Mouse (Mus musculus) lung, postnatal 25 days (tissue): ENCODE data around the gene Trim47.
"Not testable (repeated sequence)": the region's sequence is repeated elsewhere in the genome, so short reads cannot be mapped to it uniquely, and the experiment has no call there.

Source experiments
- DNase-seq: peaks from one replicate; pipeline ENCODE4 v3.0.0; 2022; ENCODE audit warnings: low spot score

Trim47 gene

DNA sequence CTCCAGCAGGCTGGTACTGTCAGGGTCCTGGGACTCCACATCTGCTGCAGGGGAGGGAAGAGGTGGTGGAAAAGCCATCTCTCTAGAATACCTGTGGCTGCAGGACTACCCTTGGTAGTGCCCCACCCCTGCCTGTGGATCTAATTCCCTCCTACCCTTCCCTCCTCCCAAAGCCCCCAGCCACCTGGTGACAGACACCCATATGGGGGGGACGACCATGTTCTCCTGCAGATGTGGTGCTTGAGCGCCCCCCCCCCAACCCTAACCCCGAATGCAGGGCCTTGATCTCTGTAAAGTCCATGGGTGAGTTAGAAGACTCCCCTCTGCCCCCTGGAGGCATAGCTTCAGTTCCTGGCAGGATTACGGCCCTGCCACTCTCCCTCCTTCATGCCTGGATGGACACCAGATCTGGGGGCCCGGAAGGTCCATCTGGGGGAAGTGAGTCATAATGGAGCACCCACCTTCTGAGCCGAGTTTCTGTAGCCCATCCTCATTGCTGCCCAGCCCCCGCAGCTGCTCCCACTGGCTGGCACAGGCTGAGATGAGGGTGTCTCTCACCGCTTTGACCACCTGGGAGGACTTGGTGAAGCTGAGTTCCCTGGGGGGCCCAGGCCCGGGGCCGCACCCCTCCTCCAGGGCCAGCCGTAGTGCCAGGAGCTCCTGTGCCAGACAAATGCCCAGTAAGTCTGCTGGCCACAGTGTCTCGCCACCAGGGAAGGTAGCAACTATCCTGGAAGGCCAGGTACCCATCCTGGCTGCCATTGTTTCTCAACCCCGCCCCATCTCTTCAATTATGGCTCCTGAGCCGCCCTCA, 19.8 kb downstream of the Trim47 start:
- no peak for DNase-seq

DNA sequence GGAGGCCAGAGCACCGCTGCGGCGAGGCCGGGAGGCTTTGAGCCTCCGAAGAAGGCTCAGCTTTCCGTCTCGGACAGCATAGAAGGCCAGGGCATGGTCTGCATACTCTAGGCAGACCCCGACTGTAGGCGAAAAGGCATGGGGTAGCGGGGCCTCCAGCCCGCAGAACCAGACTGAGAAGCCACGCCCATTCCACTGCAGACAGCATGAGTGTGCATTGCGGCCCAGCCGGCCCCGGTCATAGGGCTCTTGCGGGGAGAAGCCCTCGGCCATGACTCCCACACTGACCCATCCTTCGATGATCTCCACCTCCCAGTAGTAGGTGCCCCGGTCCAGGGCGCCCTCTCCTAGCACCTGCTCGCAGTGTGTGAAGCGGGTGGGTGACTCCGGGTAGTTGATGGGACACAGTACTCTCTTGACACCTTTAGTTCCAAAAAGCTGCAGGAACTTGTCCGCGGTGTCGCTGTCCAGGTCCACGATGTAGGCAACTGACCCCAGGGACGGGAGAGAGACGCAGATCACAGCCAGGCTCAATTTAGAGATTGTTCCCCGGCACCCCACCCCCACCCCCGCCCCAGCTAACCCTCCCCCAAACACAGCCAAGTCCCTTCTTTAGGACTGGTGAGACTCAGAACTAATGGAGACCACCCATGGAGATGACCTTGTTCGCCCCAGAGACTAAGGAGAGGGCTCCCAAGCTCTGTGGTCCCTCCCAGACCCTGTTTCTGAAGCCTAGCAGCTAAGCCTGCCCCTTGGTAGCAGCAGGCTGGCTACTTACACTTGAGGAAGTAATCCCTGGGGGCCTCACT, 20.7 kb downstream of the Trim47 start:
- no peak for DNase-seq

DNA sequence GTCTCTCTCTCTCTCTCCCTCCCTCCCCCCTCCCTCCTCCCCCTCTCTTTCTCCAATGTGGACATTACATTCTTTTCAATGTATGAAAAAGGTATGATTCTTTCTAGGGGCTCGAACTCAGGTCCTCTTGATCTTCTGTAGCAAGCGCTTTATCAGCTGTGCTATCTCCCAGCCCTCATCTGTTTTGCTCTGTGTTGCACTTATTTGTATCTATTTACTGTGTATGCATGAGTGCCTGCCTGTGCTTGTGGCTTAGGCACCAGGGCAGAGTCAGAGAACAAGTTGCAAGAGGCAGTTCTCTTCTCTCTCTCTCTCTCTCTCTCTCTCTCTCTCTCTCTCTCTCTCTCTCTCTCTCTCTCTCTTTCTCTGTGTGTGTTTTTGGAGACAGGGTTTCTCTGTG, 21.9 kb downstream of the Trim47 start:
- no peak for DNase-seq

DNA sequence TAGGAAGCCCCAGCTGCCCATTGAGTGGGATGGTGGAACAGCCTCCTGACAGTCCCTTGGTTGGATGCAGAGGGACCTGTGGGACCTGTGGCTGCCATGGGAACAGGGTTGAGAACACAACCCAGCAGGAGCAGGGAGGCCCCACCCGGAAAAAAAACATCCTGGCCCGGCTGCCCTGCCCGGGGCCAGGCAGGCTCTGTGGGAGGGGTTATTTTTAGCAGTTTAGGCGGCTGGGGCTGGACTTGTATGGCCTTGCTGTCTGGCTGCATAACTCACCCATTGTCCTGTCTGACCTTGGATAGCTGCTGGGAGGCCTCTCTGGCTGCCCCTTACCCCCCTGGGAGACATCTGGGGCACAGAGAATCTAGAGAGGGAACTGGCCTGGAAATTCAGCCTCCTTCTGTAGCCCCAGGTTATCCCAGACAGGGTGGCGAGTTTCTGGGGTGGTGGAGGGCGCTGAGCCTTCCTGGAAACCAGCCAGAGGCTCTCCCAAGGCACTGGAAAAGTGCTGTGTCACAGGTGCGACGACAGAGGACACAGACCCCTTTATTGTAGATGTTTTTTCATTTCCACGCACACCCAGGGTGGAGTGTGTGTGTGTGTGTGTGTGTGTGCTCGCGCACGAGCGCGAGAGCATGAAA, 22.9 kb downstream of the Trim47 start:
- DNase-seq: peak; percentile 79

DNA sequence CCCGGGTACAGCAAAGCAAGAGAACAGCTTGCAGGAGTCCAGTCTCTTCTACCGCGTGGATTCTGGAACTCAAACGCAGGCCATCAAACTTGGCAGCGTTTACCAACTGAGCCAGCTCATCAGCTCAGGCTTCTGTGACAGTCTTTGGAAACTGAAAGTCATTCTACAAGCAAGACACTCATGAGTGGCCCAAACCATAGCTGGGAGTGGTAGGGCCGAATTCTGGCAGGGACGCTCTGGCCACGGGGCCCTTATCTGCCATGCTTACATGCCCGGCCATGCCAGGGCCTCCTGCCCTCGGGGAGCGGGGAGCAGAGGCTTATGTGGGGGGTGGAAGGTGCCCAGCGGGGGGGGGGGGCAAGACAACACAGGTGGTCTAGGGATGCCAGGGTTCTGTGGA, 23.4 kb downstream of the Trim47 start:
- no peak for DNase-seq

DNA sequence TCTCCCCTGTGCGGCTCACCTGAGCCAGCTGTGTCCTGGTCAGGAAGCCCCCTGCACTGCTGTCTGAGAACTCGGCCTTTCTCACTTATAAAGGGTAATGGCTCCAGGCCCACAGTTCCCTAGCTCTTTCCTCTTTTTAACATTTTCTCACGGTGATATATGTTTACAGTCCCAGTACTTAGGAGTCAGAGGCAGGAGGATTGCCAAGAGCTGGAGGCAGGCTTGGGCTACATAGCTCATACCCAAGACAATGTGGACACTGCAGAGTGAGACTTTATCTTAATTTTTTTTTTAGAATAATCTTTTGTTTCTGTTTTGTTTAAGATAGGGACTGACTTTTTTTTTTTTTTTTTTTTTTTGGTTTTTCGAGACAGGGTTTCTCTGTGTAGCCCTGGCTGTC, 24.5 kb downstream of the Trim47 start:
- no peak for DNase-seq

DNA sequence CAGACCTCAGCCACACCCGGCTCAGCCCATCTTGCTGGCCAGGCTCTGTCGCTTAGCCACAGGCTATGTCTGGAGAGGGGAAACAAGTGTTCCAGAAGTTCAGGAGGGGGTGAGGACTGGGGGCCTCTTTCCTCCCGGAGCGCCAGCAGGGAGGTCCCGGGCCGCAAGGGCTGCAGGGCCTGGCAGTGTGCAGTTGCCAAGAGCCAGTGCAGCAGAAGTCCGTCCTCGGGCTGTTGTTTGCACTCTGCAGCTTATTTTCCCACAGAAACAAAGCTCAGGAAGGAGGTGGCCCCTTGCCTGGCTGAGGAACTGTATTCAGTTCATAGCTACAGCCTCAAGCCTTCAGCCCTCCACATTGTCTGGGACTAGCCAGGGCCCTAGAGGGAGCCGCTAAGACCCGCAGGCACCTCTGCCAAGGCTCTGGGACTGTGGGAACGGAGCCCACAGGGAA, 25.1 kb downstream of the Trim47 start:
- DNase-seq: no peak

DNA sequence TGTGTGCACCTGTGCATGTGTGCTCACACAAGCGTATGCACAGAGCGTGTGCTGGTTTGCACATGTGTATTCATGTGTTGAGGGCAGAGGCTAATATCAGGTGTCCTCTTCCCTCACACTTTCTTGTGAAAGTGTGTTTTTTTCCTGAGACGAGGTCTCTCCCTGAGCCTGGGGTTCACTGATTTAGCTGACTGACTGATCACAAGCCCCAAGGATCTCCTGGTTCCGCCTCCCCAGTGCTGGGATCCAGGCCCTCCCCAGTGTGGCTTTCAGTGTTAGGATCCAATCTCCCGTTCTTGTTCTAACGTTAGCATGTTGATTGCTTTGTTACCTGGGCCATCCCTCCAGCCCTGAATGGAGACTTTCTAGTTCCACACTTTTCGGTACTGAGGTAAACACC, 26.2 kb downstream of the Trim47 start:
- no peak for DNase-seq

DNA sequence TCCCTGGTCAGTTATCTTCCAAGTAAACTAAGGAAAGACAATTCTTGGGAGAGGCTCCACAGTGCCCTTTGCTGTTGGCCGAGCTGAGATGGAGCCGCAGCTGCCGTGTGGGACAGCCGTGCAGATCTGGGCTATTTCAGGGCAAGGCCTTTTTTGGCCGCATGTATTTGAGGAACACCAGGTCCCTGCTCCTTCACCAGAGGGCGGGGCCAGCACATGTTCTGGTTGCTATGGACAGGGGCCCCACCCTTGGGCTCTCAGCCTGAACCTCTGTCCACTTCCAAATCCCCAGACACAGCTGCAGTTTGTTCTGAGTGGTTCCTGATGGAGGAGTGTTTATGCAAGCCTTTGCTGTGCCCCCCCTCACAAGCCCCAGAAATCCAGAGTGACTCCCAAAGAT, 26.6 kb downstream of the Trim47 start:
- peak; percentile 85 for DNase-seq

DNA sequence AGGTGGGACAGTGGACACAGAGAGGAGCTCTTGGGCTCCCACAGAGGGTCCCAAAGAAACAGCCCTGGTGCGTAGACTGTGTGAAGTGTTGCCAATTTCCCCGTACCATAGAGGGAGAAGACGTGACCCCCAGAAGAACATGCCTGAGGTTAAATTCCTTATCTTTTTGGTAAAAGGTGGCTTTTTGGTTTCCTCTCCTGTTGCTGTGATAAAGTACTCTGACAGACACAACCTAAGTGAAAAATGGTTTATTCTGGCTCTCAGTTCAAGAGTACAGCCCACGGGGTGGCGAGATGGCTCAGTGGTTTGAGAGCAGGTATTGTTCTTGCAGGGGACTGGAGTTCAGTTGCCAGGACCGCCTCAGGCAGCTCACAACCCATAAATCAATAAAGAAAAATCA, 27.5 kb downstream of the Trim47 start:
- DNase-seq: no peak

DNA sequence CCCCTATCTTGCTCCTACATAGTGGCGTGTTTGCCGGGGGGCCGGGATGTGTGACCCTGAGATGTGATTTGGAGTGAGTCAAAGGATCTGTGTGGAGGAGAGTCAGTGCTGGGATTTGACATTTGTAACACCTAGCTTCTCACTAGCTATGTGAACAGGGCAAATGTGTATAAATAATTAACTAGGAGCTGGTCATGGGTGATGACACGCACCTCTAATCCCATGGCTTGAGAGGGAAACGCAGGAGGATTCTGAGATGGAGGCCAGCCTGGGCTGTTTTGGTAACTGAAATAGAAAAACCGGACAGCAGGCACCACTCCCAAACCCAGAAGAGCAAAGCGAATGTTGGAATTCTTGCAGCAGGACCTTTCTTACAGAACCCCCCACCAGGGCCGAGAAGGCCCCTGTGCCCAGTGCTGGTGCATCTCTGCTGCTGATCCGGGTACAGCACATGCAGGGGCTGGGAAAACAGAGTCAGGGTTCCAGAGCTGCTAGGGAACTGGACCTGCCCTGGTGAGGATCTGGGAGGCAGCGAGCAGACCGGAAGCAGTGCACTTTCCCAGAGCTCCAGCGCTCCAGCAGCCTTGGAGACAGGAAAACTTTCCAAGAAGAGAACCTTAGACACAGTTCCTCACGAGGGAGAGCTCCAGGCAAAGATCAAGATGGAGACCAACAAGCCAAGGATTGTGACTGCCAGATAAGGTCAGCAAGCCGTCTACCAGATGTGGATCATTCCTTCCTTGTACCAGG, 28.1 kb downstream of the Trim47 start:
- DNase-seq: no peak

DNA sequence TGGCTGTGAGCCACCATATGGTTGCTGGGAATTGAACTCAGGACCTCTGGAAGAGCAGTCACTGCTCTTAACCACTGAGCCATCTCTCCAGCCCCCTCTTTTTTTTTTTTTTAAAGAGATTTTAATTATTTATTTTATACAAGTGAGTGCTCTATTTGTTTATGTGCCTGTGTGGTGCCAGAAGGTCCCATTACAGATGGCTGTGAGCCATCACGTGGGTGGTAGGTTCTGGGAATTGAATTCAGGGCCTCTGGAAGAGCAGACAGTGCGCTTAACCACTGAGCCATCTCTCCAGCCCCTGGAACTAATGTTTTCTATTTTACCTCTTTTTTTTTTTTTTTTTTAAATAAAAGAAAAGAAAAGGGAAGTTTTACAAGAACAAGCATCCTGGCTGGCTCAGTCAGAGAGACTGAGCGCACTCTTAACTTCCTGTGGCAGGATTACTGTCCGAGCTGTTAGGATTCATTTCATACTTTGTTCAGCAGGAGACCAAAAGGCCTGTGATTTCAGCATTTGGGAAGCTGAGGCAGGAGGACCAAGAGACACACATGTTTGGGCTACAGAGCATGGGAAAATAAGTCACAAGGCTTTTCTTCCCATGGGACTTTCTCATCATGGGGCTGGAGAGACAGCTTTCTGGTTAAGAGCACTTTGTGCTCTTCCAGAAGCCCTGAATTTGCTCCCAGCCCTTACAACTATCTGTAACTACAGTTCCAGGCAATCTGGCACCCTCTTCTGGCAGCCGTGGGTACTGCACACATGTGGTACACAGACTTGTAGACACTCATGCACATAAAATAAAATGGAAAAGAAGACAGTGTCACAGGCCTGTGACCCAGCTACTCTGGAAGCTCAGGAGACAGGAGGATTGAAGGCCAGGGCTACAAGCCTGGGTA, 30.5 kb downstream of the Trim47 start:
- no peak for DNase-seq

DNA sequence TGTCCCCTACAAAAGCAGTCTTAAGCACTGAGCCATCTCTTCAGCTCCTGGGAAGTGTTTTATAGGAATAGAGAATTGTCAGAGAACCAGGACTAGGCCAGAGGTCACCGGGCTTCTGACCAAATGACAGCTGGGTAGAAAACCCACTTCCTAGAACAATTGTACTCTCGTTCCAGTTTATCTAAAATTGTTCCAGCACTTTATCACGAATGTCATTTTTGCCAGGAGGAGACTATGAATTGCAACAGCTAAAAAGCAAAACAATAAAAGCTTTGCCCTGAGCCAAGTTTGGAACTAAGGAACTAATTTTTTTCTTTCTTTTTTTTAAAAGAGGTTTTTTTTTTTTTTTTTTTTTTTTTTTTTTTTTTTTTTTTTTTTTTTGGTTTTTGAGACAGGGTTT, 31.4 kb downstream of the Trim47 start:
- peak; percentile 76 for DNase-seq

DNA sequence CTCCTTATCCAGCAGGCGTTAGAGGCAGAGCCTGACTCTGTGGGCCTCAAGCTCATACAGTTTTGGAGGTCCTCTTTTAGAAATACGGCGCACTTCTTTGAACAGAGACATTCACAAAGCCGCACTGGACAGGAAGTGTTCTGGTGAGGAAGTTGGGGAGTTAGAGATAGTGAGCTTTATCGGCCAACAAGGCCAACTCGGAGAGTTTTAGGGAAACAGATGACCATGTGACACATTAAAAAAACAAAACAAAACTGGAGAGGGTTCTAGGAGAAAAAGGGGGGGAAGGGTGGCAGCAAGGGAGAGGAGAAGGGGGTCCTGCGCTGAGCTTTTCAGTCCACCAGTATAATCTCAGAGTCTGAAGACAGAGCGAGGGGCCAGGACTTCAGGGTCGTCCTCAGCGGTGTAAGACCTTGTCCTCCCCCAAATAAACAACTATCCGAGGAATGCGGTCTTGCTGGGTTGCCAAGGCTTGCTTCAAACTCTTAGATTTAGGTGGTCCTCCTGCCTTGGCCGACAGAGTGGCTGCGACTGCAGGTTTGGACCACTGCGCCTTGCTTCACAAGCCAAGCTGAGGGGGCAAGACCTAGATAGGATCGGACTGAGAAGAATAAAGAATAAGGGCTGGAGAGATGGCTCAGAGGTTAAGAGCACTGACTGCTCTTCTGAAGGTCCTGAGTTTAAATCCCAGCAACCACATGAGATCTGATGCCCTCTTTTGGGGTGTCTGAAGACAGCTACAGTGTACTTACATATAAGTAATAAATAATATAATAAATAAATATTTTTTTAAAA, 33.0 kb downstream of the Trim47 start:
- no peak for DNase-seq

DNA sequence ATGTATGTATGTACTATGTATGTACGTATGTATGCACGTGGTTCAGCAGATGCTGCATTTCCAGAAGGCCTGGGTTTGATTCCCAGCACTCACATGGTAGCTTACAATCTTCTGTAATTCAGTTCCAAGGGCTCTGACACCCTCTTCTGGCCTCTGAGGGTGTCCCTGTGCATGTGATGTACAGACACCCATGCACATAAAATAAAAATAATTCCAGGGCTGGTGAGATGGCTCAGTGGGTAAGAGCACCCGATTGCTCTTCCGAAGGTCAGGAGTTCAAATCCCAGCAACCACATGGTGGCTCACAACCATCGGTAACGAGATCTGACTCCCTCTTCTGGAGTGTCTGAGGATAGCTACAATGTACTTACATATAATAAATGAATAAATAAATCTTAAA, 34.1 kb downstream of the Trim47 start:
- not testable (repeated sequence) for DNase-seq

DNA sequence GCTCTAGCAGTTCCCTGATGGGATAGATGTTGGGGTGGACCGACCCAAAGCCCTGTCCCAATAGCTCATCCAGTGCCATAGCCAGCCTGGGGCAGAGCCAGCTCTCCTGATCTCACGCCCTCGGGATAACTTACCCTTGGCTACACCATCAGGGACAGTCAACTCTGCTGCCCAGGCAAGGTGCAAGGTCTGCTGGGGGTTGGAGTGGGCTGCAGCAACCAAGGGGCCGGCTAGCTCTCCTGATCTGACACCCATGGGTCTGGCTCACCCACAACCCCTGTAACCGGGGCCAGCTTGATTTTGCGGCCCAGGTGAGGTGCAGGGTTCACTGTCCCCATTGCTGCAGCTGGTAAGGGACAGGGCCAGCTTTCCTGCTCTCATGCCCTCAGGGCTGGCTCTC, 35.4 kb downstream of the Trim47 start:
- no peak for DNase-seq

DNA sequence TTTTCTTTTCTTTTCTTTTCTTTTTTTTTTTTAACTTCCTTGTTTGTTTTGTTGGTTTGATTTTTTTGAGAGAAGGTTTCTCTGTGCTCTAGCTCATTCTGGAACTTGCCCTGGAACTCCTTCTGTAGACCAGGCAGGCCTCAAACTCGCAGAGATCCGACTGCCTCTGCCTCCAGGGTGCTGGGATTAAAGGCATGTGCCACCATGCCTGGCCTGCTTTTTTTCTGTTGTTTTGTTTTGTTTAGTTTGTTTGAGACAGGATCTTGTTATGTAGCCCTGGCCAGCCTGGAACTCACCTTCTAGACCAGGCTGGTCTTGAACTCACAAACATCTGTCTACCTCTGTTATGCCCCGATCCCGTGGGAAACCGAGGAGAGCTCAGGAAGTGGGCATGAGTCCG, 37.5 kb downstream of the Trim47 start:
- no peak for DNase-seq

DNA sequence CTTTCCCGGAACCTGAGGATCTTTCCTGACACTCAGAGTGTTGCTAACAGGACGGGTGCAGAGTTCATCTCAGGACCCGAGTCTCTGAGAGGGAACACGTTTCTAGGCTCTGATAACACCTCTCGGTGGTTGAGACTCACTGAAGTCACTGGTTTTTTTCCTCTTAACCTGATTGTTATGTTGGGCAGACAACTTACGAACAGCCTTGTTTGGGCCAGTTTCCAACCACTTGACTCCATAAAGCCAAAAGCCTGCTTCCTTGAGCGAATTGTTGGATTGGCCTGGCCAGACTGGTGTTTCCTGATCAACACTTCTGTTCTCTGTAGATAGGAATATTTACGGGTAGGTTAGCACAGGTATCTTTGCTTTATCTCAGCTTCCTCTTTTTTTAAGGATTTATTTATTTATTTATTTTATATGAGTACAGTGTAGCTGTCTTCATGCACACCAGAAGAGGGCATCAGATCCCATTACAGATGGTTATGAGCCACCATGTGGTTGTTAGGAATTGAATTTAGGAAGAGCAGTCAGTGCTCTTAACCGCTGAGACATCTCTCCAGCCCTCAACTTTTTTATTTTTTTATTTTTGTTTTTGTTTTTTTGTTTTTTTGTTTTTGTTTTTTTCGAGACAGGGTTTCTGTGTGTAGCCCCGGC, 38.1 kb downstream of the Trim47 start:
- no peak for DNase-seq

DNA sequence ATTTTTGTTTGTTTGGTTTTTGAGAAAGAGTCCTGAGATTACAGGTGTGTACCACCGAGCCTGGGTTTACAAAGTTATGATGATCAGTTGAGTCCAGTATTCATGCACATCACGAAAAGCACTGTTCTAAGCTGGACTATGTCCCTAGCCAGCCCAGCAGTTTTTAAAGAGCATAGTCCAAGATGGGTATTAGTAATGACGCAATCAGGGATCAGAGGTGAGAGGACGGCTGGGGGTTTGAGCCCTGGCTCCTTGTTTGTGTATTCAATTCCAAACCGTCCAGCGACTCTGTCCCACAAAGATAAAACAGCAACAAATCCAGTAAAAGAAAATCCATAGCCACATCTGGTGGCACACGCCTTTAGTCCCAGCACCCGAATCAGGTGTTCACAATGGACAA, 38.8 kb downstream of the Trim47 start:
- DNase-seq: no peak
